Mouse (Mus musculus) liver, embryonic 13.5 days (tissue): ENCODE data around the gene Fos. TPM values are rescaled to one million over a fixed set of nuclear protein-coding genes. Genes with fewer than 3 reads are reported as not detected.
A peak's percentile ranks its signal among the peaks of the same experiment; 100 is the strongest.

Experiments used
- ATAC-seq: fragments of 200-750 bp; cut with Nextera tagmentation; 2 replicates; pipeline ENCODE4 v1.8.0; 2017; ENCODE audit warnings: low read depth, mild to moderate bottlenecking, moderate number of reproducible peaks, moderate library complexity
- DNase-seq: peaks from one replicate; pipeline ENCODE4 v3.0.0; 2022
- H3K27ac ChIP-seq: fragments of 300-500 bp; sonication (generic); 2 replicates; pipeline ENCODE4 v1.5.1; 2015; ENCODE audit warnings: moderate library complexity, mild to moderate bottlenecking, inconsistent platforms
- H3K27me3 ChIP-seq: fragments of 300-500 bp; sonication (generic); 2 replicates; pipeline ENCODE4 v1.6.1; 2015; ENCODE audit warnings: mild to moderate bottlenecking, inconsistent platforms
- H3K36me3 ChIP-seq: fragments of 300-500 bp; sonication (generic); 2 replicates; pipeline ENCODE4 v1.6.1; 2015; ENCODE audit warnings: mild to moderate bottlenecking, inconsistent platforms
- H3K4me1 ChIP-seq: fragments of 300-500 bp; sonication (generic); replicated peaks from 2 replicates; pipeline ENCODE4 v1.6.1; 2015; ENCODE audit warnings: inconsistent platforms
- H3K4me2 ChIP-seq: fragments of 300-500 bp; sonication (generic); 2 replicates; pipeline ENCODE4 v1.6.1; 2015; ENCODE audit warnings: inconsistent platforms, mild to moderate bottlenecking, moderate library complexity
- H3K4me3 ChIP-seq: fragments of 300-500 bp; sonication (generic); replicated peaks from 2 replicates; pipeline ENCODE4 v1.5.1; 2015; ENCODE audit warnings: mild to moderate bottlenecking, inconsistent platforms
- H3K9ac ChIP-seq: fragments of 300-500 bp; sonication (generic); 2 replicates; pipeline ENCODE4 v1.6.1; 2015; ENCODE audit warnings: mild to moderate bottlenecking, inconsistent platforms
- H3K9me3 ChIP-seq: fragments of 300-500 bp; sonication (generic); replicated peaks from 2 replicates; pipeline ENCODE4 v1.6.1; 2016; ENCODE audit warnings: inconsistent platforms
- WGBS: fragments of 180-500 bp; shearing (Covaris S2); methylation state at CpG from one replicate; pipeline ENCODE4 v1.1.7; 2015; ENCODE audit not compliant: insufficient replicate concordance; 5-methylcytosine and 5-hydroxymethylcytosine counted together
- polyA plus RNA-seq: library from polyadenylated mRNA; unstranded; fragments of >200 nt; fragmentation: Nextera tagmentation; extraction: Ambion mirVana; gene quantifications from 2 replicates; pipeline ENCODE4 v1.2.1, GENCODE M21; 2015

The Fos gene
- 1.5 and 1.7 TPM in 2 replicates for polyA plus RNA-seq

- Histone ChIP-seq H3K27me3 (peaks cover 80% of the 10 kb centered on the region), H3K4me1 (peaks cover 69% of the 10 kb centered on the region), H3K4me3 (peak within 1 kb of the TSS; percentile 69), H3K27ac (peak within 1 kb of the TSS; percentile 68), H3K36me3 (no peaks in the 10 kb centered on the region), H3K4me2 (peak within 1 kb of the TSS; percentile 97), H3K9ac (peak within 1 kb of the TSS; percentile 69), H3K9me3 (no peaks in the 10 kb centered on the region)
- ATAC-seq (peak; percentile 84), DNase-seq (peak; percentile 76)
- WGBS, result under 1% methylated on average over 56 of the region's 56 CpGs
Observed at GRCm38 (mm10) chr12:85473481-85474297, at the start of gene Fos. Gene Fos (plus strand): TSS chr12:85473890.

GRCm38 (mm10) chr12:85425721-85426120, 48.0 kb upstream of the Fos start:
- Histone ChIP-seq H3K27me3 (no peaks in the 10 kb centered on the region), H3K4me1 (no peaks in the 10 kb centered on the region; the same call in 1 of the 2 replicates), H3K4me3 (no peak overlapping the region), H3K36me3 (no peaks in the 10 kb centered on the region), H3K4me2 (no peak overlapping the region), H3K27ac (no peak overlapping the region), H3K9me3 (no peaks in the 10 kb centered on the region), H3K9ac (no peak overlapping the region)
- no peak for ATAC-seq
- 36% methylated on average over 11 of the region's 11 CpGs for WGBS
- DNase-seq, result no peak

DNA sequence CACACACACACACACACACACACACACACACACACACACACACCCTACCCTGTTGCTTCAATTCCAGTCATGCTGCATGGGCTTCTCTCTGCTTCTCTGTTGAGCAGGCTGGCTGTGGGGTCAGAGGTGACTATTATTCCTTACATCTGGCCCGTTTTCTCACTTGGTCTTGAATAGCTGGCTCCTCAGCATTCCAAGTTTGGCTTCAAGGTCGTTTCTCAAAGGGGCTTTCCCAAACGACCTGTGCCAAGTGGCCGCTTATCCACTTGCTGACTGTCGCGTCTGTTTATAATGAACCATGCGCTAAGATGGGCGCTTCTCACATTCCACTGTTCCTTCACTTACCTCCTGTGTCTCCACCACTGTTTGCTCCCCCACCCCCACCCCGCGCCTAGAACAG, 47.6 kb upstream of the Fos start:
- whole genome bisulfite sequencing, result 57% methylated on average over 10 of the region's 10 CpGs
- Histone ChIP-seq H3K27ac (no peak overlapping the region), H3K9me3 (no peaks in the 10 kb centered on the region), H3K36me3 (no peaks in the 10 kb centered on the region), H3K4me1 (no peaks in the 10 kb centered on the region; the same call in 1 of the 2 replicates), H3K9ac (no peak overlapping the region), H3K4me2 (no peak overlapping the region), H3K4me3 (no peak overlapping the region), H3K27me3 (no peaks in the 10 kb centered on the region)
- ATAC-seq, result no peak
- DNase-seq, result no peak

DNA sequence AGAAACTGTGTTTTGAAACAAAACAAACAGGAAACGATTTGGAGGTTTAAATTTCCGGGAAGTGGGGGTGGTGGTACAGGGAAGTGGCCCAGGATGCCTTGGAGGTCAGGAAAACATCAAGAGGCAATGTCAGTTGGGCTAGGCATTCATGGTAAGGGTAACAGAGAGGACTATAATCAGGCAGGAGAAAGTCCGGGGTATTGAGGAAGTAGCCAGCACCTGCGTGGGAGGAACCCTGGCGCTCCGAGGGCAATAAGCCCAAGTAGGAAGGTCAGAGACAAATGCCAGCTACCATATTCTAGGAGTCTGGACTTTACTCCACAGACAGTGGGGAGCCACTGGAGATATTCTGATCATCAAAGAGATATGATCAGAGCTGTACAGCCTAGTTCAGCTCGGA, 45.9 kb upstream of the Fos start:
- H3K4me2 ChIP-seq, result no peak overlapping the region
- no peaks in the 10 kb centered on the region for H3K9me3 ChIP-seq
- no peak overlapping the region for H3K9ac ChIP-seq
- ATAC-seq (no peak), DNase-seq (no peak)
- no peak overlapping the region for H3K4me3 ChIP-seq
- H3K27me3 ChIP-seq, result no peaks in the 10 kb centered on the region
- H3K4me1 ChIP-seq, result no peaks in the 10 kb centered on the region; the same call in 1 of the 2 replicates
- H3K27ac ChIP-seq, result no peak overlapping the region
- WGBS, result 32% methylated on average over 7 of the region's 7 CpGs
- H3K36me3 ChIP-seq, result no peaks in the 10 kb centered on the region

- no peak for ATAC-seq
- 49% methylated on average over 4 of the region's 4 CpGs for WGBS
- Histone ChIP-seq H3K27ac (no peak overlapping the region), H3K27me3 (no peaks in the 10 kb centered on the region), H3K36me3 (no peaks in the 10 kb centered on the region), H3K9me3 (no peaks in the 10 kb centered on the region), H3K4me3 (no peak overlapping the region), H3K9ac (no peak overlapping the region), H3K4me2 (no peak overlapping the region), H3K4me1 (no peaks in the 10 kb centered on the region; the same call in 1 of the 2 replicates)
- no peak for DNase-seq
Observed at GRCm38 (mm10) chr12:85429999-85430398, 43.7 kb upstream of the Fos start.

DNA sequence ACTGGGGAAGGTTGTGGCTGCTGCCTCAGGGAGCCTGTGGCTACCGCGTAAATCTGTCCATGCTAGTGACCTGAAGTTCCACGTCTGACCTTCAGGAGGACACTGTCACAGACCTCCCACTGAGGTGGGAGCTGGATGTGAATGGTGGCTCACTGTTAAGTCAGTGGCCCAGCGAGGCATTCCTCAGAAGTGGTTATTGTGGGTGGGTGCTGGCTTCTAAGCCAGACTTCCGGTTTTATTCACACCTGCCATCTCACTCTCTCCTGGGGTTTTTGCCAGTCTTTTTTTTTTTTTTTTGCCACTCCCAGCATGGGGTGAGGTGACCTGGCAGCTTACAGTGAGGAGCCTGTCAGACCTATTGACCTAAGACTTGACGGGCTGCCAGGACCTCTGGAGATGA, 43.3 kb upstream of the Fos start:
- no peaks in the 10 kb centered on the region for H3K36me3 ChIP-seq
- no peaks in the 10 kb centered on the region; the same call in 1 of the 2 replicates for H3K4me1 ChIP-seq
- no peak overlapping the region for H3K4me3 ChIP-seq
- DNase-seq (no peak), ATAC-seq (no peak)
- no peaks in the 10 kb centered on the region for H3K9me3 ChIP-seq
- WGBS, result 29% methylated on average over 6 of the region's 6 CpGs
- no peak overlapping the region for H3K9ac ChIP-seq
- H3K27ac ChIP-seq, result no peak overlapping the region
- no peaks in the 10 kb centered on the region for H3K27me3 ChIP-seq
- no peak overlapping the region for H3K4me2 ChIP-seq

- H3K36me3 ChIP-seq, result no peaks in the 10 kb centered on the region
- H3K4me3 ChIP-seq, result no peak overlapping the region
- H3K9ac ChIP-seq, result no peak overlapping the region
- WGBS, result 39% methylated on average over 3 of the region's 3 CpGs
- H3K27me3 ChIP-seq, result no peaks in the 10 kb centered on the region
- no peaks in the 10 kb centered on the region for H3K9me3 ChIP-seq
- DNase-seq (no peak), ATAC-seq (no peak)
- H3K4me1 ChIP-seq, result no peaks in the 10 kb centered on the region
- H3K27ac ChIP-seq, result no peak overlapping the region
- H3K4me2 ChIP-seq, result no peak overlapping the region
Observed at GRCm38 (mm10) chr12:85433850-85434249, 39.8 kb upstream of the Fos start.

GRCm38 (mm10) chr12:85434526-85434925, 39.2 kb upstream of the Fos start:
- Histone ChIP-seq H3K9me3 (no peaks in the 10 kb centered on the region), H3K36me3 (no peaks in the 10 kb centered on the region), H3K4me3 (no peak overlapping the region), H3K27me3 (no peaks in the 10 kb centered on the region), H3K4me1 (no peaks in the 10 kb centered on the region), H3K27ac (no peak overlapping the region), H3K9ac (no peak overlapping the region), H3K4me2 (no peak overlapping the region)
- 69% methylated on average over 5 of the region's 5 CpGs for WGBS
- ATAC-seq (no peak), DNase-seq (no peak)

- DNase-seq (no peak), ATAC-seq (no peak)
- Histone ChIP-seq H3K4me2 (no peak overlapping the region), H3K27ac (no peak overlapping the region), H3K27me3 (no peaks in the 10 kb centered on the region), H3K4me1 (no peaks in the 10 kb centered on the region), H3K4me3 (no peak overlapping the region), H3K9me3 (no peaks in the 10 kb centered on the region), H3K9ac (no peak overlapping the region), H3K36me3 (no peaks in the 10 kb centered on the region)
- 58% methylated on average over 10 of the region's 10 CpGs for WGBS
Observed at GRCm38 (mm10) chr12:85436021-85436621, 37.6 kb upstream of the Fos start.

DNA sequence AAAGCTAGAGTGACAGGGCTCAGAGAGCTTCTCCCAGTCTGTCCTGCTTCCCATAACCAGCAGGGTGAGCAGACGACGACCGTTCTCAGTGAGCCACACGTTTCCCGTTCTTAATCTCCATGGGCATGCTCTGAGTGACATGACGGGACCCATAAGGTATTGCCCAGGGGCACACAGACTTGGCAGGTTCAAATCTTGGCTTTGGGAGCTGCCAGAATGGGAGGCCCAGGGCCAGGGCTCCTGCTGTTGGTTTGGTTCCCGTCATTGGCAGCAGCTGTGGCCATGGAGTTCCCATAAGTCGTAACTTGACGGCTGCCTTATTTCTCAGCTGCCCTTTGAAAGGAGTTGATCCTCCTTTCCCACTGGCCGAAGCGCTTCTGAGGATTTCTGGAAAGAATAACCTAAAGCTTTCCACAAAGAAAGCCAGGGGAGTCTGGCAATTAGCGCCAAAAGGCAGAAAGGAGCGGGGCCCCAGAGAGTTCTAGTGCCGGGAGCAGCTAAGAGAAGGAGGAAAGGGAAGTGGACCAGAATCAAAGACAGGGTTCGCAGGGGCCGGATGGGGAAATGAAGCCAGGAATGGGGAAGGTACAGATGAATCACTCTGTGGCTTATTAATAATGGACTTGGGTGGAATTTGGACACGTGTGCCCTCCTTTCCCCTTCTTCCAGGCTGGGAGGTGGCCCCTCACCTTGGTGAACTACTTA, 36.4 kb upstream of the Fos start:
- ATAC-seq (no peak), DNase-seq (no peak)
- H3K36me3 ChIP-seq, result no peaks in the 10 kb centered on the region
- no peak overlapping the region for H3K4me2 ChIP-seq
- no peaks in the 10 kb centered on the region for H3K27me3 ChIP-seq
- no peaks in the 10 kb centered on the region for H3K9me3 ChIP-seq
- H3K4me3 ChIP-seq, result no peak overlapping the region
- H3K9ac ChIP-seq, result no peak overlapping the region
- 38% methylated on average over 17 of the region's 17 CpGs for WGBS
- no peak overlapping the region for H3K27ac ChIP-seq
- no peaks in the 10 kb centered on the region for H3K4me1 ChIP-seq

DNA sequence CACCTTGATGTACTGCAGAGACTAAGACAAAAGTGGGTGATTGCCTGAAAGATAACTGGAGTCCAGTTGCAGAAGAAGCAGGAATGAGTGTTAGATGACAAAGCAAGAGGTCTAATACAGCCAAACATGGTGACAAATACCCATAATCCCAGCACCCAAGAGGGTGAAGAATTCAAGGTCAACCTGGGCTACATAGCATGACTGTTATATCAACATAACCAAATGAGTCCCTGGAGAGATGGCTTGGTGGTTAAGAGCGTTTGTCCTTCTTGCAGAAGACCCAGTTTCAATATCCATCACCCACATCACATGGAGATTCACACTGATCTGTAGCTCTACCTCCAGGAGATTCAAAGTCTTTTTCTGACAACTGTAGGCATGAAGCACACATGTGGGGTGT, 30.2 kb upstream of the Fos start:
- Histone ChIP-seq H3K9me3 (no peaks in the 10 kb centered on the region), H3K4me1 (peaks cover 11% of the 10 kb centered on the region; the same call in 1 of the 2 replicates), H3K4me3 (no peak overlapping the region), H3K27ac (no peak overlapping the region), H3K27me3 (peaks cover 16% of the 10 kb centered on the region; the same call in 1 of the 2 replicates), H3K4me2 (no peak overlapping the region), H3K9ac (no peak overlapping the region), H3K36me3 (no peaks in the 10 kb centered on the region)
- 72% methylated on average over 1 of the region's 1 CpGs for whole genome bisulfite sequencing
- ATAC-seq (no peak), DNase-seq (no peak)
